Mouse (Mus musculus): ENCODE data around the gene Traf3ip1. TPM values are rescaled to one million over a fixed set of nuclear protein-coding genes. Genes with fewer than 3 reads are reported as not detected.
A peak's percentile ranks its signal among the peaks of the same experiment; 100 is the strongest.

Gene Traf3ip1
- 1 to 10 TPM; 3.3 to 4.8 (median 3.3) TPM for polyA plus RNA-seq (2017; shearing (Covaris generic))

DNA sequence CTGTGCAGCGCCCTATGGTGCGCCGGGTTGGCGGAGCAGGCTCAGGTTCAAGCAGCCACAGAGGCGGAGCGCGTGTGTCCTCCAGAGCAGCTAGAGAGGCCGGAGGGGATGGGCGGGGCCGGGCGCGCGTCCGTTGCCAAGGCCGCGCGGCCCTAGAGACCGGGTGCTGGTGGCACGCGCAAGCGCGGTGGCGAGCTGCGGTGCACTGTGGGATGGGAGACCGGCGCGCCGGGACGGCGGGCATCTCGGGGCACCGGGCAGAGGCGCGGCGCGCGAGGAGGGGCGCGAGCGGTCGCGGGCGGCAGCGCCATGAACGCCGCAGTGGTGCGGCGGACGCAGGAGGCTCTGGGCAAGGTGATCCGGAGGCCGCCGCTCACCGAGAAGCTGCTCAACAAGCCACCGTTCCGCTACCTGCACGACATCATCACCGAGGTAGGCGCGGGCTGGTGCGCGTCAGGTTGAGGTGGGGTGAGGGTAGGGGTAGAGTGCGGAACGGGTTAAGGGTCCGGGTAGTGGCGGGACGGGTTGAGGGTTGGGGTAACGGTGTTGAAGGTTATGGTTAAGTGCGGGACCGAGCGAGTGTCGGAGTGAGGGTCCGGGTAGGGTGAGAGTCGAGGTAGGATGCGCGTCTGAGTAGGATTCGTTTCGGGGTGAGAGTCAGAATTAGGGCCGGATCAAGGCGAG lies at the start of gene Traf3ip1:
Traf3ip1 (plus strand) TSS at position 191 of the 684 bp plus-strand sequence.
- ATAC-seq, result peak; percentile 97

DNA sequence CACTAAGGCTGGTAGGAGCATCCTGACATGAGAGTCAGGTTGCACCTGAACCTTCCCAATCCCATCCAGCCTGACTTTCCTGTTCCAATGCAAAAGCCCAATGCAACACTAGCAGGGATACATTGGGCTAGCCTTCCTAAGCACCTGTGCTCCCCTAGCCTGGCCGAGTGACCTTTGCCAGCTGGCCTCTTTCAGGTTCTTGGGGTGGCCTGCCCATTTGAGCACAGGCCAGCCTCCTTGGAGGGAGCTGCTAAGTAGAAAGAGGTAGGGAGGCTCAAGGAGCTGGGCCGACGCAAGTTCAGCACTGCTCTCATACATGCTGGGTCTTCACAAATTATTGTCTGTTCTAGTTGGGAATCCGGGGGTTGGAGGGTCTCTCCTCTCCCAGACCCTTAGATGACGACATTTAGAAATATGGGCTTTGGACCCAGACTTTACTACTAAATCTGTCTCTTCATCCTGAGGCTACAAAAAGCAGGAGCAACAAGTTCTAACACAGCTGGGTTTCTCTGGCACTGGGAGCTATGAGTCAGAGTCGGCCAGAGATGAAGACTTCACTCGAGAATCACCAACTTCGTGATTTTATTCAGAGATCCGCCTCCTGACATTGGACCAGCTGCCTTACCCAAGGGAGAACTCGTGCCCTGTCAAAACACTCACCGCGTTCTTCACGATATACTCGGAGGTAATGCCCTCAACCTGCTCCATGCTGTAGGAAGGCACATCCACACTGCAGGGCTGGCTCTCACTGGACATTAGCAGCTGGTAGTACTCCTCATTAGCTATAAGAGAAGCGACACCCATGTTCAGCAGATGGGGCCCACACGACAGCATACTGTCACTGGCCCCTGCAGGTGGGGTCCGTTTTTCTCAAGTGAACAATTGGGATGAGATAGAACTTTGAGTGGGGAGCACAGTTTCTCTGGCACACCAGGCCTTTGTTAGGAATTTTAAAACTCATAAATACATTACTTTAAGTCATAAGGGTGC lies 49.3 kb upstream of the Traf3ip1 start:
- ATAC-seq, result no peak

DNA sequence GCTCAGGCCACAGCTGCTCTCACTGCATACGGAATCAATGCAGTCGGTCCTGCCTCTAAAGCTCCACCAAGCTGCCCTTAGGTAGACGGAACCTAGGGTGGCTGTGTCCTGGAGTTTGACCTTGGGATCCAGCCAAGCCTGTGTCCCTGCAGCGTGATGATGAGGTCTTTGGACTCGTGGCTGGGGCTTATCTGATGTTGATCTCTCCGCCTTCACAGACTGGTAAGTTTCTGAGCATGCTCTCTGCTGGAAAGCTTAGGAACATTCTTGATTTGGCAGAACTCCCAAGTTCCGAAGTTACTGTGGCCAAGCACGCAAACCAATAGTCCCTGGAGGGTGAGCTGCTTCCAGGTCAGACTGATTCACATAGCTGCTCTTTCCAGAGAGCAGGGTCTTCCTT lies 48.4 kb upstream of the Traf3ip1 start:
- no peak for ATAC-seq

DNA sequence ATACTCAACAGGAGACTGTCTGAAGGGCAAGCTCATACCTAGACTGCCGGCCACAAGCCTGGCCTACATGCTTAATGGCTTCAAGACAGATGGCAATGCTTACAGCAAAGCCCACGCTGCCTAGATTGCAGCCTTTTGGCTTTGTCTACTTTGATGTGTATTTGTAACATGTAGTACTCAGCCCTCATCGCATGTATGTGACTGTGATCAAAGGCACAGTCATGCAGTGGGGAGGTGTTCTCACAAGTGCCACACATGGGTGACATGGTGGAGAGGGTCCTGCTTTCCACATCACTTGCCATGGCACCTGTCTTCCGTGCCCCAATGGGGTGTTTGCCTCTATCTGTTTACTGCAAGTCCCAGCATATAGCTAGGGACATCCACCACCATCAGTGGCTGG lies 47.9 kb upstream of the Traf3ip1 start:
- ATAC-seq, result no peak

DNA sequence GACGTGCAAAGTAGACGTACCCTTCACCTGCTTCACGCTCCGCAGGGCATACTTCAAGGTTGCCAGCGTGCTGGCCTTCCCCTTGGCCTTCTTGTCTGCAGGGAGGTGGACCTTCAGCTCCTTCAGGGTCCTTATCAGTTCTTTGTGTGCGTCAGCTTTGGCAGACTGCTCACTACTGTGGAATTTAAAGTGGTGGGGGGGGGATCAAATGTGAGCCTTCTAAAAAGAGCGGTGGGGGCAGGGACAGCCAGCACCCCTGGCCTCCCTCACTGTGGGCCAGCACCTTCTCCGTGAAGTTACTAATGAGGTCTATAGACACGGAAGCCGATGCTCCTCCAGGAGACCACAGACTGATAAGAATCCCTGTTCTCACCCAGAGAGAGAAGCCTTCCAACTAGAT lies 45.8 kb upstream of the Traf3ip1 start:
- ATAC-seq, result no peak

DNA sequence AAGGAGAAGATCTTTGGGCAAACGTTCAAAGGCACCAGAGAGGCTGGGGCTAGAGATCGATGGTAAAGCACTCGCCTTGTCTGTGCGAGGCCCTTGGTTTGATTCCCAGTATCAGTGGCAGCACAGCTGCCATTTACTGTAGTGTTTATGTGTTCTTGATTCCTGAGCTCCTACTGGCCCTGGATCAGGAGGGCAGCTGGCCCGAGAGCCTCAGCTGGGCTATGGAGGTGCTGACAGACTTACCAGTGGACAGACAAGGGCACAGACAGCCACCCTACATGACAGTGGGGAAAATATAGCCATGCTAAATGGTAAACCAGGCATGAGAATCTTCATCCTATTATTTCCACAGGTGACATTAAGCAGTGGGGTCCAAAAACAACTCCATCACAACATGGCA lies 43.6 kb upstream of the Traf3ip1 start:
- ATAC-seq, result no peak

DNA sequence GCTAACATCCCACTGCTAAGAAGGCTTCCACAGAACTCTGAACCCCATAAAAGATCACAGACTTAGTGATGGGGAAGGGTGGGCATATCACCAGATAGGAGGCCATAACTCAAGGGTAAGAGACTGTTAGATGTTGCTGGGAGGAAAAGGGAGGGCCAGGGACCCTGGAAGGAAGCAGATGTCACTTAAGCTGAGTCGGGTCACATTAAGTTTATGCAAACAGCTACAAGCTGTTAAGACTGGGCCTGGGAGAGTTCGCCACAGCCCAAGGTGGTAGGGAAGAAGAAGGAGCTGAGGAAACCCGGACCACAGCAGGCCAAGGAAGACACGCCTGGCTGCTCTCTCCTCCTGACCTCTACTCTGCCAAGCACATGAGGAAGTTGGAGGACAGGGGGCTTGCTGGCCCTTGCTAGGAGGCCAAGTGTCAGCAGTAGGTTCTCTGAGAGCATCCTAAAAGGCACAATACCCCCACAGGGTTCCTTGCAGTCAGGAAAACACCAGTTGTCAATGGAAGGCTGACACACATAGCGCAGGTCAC lies 42.8 kb upstream of the Traf3ip1 start:
- ATAC-seq, result no peak

DNA sequence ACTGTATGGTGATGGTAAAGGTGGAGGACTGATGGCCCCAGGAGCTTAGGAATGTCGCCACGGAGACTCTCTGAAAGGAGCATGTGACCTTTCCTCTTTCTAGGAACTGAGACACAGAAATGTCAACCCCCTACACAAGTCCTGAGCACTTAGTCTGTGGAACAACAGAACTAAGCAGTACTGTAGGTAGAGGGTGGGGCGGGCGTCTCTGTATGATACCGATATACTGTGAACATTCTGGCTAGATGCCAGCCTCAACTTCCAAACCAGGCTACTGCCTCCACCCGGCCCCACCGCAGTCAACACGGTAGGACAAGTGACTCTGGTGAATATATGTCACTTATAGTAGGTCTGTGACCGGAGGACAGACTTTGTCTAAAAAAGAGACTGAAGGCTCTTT lies 40.5 kb upstream of the Traf3ip1 start:
- no peak for ATAC-seq

DNA sequence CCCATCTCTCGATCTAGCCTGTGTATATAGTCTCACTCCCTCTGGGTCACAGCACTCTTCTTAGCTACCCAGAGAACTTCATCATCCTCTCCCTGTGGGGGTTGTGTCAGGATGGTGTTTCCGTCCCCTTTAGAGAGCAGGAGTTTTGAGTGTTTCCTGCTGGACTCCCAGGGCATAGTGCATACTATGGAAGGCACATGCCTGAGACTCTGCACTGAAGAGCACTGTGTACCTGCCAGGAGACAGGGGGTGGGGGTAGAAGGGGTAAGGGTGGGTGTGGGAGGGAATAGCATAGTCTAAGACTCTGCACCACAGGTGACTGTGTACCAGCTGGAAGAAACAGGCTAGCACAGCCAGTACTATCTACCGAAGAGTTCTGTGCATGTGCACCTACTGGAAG lies 40.1 kb upstream of the Traf3ip1 start:
- ATAC-seq, result no peak

DNA sequence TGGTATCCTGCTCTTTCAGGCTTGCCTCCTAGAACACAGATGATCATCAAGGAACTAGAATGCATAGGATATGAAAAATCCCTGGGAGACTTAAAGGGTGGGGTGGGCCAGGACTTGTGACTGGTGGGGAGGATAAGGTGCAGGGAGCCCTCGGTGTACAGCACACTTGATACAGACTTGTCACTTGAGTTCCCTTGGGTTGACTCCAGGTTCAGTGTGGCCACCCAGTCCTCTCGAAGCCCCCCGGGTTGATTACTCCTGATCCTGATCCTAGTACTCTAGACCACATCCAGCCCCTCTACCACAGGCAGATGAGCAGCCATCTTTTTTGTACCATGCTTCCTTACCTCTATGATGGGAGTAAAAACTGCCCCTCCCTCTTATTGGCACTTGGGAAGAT lies 39.5 kb upstream of the Traf3ip1 start:
- ATAC-seq, result no peak

DNA sequence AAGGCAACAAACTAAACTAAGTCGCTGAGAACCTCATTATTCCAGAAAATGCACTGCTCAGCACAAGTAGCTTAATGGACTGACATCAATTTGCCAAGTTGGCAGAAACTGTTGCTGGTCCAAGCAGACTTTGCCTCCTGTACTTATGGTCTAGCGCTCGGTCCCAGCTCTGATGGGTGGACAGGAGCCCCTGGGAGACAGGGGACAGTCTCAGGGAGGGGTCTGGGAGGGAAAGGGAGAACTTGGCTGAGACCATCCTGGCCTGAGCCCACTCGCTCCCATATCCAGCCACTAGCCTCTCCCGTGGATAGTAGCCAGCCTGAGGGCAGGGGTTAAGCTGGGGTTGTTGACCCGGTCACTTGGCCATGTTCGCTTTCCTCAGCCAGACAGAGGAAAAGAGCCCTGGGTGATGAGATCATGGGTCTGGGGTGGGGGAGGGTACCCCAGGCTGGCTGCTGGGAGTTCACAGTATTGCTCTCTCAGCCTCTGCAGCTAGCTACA lies 38.7 kb upstream of the Traf3ip1 start:
- no peak for ATAC-seq

DNA sequence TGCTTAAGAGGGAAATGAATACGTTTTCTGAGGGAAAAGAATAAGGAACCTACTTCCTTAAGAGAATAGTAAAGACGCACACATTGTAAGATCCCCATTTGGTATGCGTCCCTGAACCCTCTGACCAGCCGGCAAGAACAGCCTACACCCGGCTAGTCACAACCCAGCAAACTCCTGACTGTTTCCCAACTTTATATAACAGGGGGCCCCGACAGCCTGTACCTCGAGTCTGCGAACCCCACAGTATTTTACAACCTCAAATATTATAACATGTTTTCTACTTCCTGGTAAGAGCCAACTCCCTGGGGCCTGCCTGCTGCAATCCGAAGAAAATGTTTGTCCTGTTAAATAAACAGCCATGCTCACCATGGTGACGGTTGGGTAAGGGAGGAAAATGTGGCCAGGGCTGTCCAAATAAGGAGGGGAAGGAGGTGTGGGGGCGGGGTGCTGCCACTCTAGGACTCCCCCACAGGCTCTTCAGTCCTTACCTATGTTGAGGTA lies 38.1 kb upstream of the Traf3ip1 start:
- ATAC-seq, result no peak

DNA sequence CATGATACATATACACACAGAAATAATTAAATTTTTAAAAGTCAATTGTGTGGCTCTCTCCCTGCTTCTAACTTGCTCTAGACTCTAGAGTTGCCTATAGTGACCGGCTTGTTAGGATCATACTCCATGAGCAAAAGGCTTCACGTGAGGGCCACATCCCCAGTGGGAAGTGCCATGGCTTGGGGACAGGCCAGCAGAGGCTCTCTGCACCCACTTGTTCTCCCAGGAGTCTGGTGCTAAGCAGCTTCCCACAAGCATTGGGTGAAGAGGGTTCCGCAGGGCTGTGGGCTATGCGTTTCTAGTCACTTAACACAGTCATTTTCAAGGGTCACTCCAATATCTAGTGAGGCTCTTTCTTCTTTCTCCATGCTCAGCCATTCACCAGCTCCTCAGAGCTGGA lies 37.3 kb upstream of the Traf3ip1 start:
- ATAC-seq, result no peak

DNA sequence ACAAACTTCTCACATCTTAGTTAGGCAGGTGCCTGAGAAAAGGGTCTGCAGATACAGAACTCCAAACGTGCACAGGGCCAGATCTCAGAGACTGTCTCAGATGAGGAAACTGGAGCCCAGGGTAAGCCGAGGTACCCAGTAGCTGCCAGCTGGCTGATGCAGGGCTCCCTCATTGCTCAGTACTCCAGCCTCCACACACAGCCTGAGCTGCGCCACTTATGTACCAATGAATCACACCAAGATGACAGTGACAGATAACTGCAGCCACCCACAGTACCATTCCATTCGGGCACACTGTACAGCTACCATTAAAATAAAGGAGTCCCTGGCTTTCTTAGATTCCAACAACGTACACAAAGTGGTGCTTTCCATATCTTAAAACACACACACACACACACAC lies 36.7 kb upstream of the Traf3ip1 start:
- no peak for ATAC-seq

DNA sequence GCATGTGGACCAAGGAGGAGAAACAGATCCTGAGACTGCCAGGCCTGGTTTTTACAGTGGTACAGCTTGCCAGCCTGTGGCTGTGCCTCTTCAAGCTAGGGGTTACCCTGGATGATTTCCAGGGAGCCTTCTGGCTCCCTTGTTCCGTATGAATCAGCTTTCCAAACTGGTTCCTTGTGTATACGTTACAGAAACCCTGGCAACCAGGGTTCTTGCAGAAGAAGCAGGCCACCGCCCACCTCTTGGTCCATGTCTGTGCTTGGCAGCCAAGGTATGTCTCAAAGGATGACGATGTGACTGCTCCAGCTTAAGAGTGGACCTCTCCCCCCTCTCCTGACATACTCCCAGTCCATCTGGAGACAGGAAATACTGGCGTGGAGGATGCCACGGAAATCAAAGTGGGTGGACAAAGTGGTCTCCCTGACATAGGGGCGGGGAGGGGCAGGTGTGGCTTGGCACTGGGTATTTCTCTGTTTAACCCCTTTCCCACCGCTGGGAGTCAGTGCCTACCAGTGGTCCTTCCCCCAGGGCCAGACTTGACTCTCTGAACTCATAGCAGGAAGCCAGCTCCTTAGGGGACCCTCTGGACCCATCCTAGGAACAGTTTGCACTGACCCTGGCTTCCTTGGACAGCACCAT lies 36.1 kb upstream of the Traf3ip1 start:
- ATAC-seq, result no peak

DNA sequence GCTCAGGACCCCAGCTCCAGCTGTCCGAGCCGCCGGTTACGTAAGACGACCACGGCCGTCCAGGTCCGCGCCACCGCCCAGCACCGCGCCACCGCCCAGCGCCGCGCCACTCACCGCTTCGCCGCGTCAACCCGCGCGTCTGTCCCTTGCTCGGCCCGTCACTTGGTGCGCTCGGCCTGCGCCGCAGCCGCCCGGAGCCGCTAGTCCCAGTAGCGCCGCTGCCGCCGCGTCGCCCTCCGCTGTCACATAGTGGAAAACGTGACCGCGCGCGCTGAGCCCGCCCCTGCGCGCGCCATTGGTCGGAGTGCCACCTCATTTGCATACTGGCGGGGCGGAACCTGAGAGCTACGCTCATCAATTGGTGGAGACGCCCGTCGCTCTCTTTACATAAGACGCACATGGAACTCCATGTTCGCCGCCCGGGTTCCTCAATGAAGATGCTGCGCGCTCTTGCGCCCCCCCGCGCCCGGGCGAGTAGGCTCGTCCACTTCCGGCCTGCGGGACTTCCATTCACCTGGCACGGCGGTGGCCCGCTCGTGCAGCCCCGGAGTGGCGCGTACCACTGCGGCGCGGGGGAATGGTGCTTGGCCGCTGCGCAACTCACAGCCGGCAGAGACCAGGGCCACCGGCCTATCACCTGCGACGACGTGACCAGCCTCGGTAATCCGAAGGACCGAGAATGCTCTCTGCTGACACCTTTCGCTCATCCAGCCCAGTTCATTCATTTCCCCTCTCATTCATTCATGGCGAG lies 35.2 kb upstream of the Traf3ip1 start, which contains the start of gene Per2:
Per2 (minus strand) TSS at position 266 of the 751 bp plus-strand sequence.
- ATAC-seq, result peak; percentile 98

DNA sequence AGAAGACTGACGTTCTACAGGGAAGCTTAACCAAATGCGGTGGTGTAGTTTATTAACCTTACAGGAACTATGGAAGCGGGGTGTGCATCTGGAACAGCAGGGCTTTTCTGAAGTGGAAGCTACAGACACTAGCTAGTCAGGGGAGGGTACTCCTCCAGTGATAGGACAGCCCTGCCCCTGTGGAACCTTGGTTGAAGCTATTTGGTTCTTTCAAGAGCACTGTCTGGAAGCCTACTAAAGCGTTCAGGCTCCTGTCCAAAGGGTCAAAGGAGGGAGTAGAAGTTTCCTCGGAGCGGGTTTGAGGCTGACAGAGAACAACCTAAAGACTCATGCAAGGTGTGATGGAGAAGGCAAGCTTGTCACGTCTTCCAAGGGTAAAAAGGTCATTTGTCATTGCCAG lies 34.4 kb upstream of the Traf3ip1 start:
- no peak for ATAC-seq

DNA sequence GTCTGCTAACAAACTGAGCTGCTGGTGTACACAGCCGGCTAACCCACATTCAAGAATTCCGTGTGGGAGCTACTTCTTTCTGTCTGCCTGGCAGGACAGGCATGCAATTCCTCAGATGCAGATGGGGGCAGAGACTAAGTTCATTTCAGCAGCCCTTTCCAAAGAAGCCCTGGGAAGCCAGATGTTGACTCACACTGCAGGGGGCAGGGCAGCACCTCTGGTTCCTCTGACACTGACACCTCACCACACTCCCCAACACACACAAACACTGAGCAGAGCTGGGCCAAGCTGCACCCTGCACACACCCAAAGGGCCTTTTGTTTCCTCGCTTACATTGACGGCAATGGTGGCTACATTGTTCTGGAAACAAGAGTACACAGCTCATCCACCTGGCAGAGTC lies 33.9 kb upstream of the Traf3ip1 start:
- ATAC-seq, result no peak

DNA sequence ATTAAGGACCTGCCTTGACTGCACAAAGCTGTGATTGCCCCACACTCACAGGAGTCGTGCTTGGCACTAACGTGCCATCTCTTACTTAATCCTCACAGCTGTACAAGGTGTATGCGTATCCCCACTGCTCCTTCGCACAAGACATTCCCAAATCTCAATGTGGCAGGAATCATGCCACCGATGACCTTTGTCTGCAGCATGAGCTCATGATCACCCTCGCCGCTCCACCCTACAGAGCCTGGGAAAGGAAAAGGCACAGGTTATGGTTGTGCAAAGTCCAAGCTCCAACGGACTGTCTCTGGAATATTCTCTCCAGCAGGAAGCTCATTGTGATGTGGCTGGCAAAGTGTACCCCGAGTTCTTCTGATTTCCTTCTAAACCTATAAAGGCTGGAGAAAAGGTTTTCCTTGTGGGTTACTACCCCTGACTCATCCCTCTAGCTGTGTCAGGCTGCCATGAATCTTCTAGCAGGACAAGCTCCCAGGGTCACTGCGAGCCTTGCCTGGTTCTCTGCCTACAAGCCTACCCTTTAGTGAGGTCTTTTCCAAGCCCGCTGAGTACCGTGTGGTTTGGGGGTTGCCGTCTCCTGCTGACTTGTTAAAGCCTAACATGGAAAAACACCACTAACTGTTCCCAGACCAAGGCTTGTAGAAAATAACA lies 31.0 kb upstream of the Traf3ip1 start:
- ATAC-seq, result no peak

DNA sequence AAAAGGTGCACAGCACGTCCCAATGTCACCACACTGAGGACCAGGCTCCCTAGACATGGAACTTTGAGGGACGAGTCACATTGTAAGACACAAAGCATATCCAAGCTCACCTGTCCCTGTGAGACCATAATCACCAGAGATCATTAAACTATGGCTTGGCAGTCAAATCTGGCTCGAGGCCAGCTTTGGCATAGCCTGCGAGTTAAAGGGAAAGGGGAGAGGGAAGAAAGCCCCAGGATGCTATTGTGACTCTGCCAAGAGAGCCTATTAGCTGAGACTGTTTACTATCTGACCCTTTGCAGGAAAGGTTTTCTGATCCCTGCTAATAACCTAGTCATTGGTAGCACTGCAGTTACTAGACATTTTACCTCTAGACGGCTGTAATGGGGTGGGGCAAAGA lies 30.0 kb upstream of the Traf3ip1 start:
- no peak for ATAC-seq

DNA sequence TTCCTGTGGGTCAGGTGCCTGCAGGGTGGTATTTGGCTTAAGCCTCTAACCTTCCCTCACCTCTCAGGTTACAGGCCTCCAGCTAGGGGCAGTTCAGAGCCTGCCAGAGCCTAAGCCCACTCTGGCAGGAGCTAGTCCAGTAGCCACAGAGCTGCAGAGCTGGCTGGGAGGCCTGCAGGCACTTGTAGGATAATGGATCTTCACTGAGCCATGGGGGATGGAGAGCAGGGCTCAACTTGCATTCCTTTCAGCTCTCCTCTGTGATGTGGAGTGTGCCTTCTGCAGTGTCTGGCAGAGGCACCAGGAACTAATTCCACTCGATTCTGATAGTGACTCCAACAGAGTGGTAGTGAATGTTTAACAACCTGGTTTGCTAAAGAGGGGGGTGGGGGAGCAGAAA lies 29.2 kb upstream of the Traf3ip1 start:
- ATAC-seq, result no peak
